Mouse (Mus musculus): ENCODE data around the gene Plbd2. TPM values are rescaled to one million over a fixed set of nuclear protein-coding genes. Genes with fewer than 3 reads are reported as not detected.
A peak's percentile ranks its signal among the peaks of the same experiment; 100 is the strongest.

Gene Plbd2
- polyA plus RNA-seq, 1 experiment from 2014 or later: 24.0 TPM

DNA sequence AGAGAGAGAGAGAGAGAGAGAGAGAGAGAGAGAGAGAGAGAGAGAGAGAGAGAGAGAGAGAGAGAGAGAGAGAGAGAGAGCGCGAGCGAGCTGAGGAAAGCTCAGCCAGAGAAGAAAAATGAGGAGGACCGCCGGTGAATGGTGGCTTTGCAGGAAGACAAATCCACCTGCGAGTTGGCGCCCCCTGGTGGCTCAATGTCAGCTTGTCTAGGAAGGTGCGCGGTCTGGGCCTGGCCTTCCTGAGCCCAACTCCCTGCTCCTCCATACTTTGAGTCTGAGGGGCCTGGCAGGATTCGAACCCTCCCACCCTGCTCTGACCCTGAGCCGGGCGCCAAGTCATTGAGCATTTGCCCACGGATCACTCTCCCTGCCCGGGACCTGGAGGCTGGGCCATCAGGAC lies 62.7 kb downstream of the Plbd2 start:
- no peak overlapping the region for H3K27ac ChIP-seq (replicated peaks)
- H3K9ac ChIP-seq (replicated peaks): no peak overlapping the region
- no peaks in the 10 kb centered on the region for H3K36me3 ChIP-seq
- no peaks in the 10 kb centered on the region for H3K9me3 ChIP-seq
- peak; percentile 62 for ATAC-seq (replicated peaks)
- no peak overlapping the region for H3K4me3 ChIP-seq
- H3K4me1 ChIP-seq: peaks cover 36% of the 10 kb centered on the region
- peaks cover 43% of the 10 kb centered on the region for H3K27me3 ChIP-seq
- H3K4me2 ChIP-seq (replicated peaks): peak overlapping the region; percentile 41
- WGBS: 9% methylated on average over 12 of the region's 14 CpGs

DNA sequence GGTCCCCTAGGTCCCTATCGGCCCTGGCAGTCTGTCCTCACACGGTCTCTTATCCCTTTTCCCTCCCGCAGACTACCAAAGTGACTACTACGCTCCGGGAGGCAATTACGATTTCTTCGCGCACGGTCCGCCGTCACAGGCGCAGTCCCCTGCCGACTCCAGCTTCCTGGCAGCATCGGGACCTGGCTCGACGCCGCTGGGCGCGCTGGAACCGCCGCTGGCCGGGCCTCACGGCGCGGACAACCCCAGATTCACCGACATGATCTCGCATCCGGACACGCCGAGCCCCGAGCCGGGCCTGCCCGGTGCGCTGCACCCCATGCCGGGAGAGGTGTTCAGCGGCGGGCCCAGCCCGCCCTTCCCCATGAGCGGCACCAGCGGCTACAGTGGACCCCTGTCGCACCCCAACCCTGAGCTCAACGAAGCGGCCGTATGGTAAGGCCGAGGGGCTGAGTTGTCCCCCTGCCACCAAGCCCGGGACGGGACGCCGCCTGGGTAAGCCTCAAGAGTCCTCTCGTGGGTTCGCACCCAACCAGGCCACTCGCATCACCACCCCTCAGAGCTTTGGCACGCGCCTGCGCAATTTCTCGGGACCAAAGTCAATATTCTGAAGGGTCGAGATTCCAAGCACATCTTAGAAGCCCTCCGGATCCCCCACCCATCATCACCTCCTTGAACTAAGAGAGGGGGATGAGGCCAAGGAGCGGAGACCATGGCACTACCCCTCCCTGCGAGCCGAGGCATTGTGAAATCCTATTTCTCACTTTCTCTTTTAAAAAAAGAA lies 63.3 kb downstream of the Plbd2 start:
- Histone ChIP-seq H3K4me2 (replicated peaks) (peak overlapping the region; percentile 41), H3K4me1 (peaks cover 43% of the 10 kb centered on the region), H3K27ac (replicated peaks) (no peak overlapping the region)

DNA sequence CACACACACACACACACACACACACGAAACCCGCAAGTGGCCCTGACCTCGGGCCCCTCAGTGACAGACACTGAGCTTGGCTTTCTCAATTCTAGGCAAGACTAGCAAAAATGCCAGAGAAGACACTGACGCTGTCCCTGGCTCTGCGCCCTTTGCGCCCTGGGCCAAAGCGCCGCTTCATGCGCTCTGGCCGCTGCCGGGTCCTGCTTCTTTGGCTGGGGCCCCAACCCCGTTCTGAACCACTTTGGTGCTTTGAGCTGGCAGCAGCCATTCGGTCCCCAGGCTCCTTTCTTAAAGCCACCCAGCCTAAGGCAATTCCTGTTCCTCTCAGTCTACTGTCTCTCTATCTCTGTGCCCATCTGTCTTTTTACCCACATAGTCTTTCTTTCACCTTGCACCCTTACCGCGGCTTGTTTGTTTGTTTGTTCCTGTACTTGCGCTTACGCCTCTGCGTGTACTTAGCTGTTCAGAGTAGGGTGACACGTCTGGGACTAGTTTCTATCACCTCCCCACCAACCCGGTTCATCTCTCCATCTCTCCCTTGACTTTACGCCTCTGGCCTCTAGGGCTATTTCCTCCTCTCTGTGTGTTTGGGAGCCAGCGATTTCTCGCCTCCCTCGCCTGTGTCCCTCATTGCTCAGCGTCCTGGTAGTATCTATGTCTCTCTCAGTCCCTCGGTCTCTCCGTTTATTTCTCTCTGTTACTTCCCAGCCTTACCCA lies 64.3 kb downstream of the Plbd2 start:
- Histone ChIP-seq H3K4me2 (replicated peaks) (peak overlapping the region; percentile 41), H3K9me3 (no peaks in the 10 kb centered on the region), H3K27ac (replicated peaks) (no peak overlapping the region), H3K9ac (replicated peaks) (0 out of 2 replicates have a peak overlapping the region, but pooled peaks have one; percentile 19), H3K4me3 (peak overlapping the region; percentile 8; the same call in 1 of the 2 replicates), H3K36me3 (no peaks in the 10 kb centered on the region), H3K27me3 (peaks cover 59% of the 10 kb centered on the region), H3K4me1 (peaks cover 43% of the 10 kb centered on the region)
- no peak for ATAC-seq (replicated peaks)
- WGBS: 23% methylated on average over 27 of the region's 27 CpGs

More for the DNA sequence above, 63.3 kb downstream of the Plbd2 start:
- Histone ChIP-seq H3K9me3 (no peaks in the 10 kb centered on the region), H3K36me3 (no peaks in the 10 kb centered on the region), H3K9ac (replicated peaks) (peak overlapping the region; percentile 19; the same call in 1 of the 2 replicates), H3K27me3 (peaks cover 50% of the 10 kb centered on the region), H3K4me3 (peak overlapping the region; percentile 26)
- WGBS: 13% methylated on average over 61 of the region's 61 CpGs
- no peak; the same call in 1 of the 2 replicates for ATAC-seq (replicated peaks)

DNA sequence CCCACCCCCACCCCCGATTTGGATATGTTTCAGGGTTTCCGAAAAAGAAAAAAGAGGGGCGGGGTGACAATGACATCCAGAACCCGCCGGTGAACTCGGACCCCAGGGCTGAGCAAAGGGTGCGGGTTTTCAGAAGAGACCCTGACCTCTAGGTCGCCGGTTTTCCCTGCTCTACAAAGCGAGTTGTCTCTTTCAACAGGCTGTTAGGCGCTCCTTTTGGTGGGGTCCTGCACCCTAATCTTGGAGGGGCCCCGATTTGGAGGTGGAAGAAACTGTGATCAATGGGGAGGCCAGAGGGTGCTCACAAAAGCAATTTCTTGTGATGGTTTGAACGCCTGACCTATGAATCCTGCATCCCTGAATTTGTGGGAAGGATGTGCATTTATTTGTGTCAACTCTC lies 65.0 kb downstream of the Plbd2 start:
- H3K4me2 ChIP-seq (replicated peaks): no peak overlapping the region
- WGBS: 5% methylated on average over 13 of the region's 13 CpGs
- H3K27ac ChIP-seq (replicated peaks): no peak overlapping the region
- no peaks in the 10 kb centered on the region for H3K36me3 ChIP-seq
- H3K9me3 ChIP-seq: no peaks in the 10 kb centered on the region
- H3K4me1 ChIP-seq: peaks cover 43% of the 10 kb centered on the region
- peaks cover 66% of the 10 kb centered on the region for H3K27me3 ChIP-seq
- no peak for ATAC-seq (replicated peaks)
- H3K4me3 ChIP-seq: 0 out of 2 replicates have a peak overlapping the region, but pooled peaks have one; percentile 22
- no peak overlapping the region for H3K9ac ChIP-seq (replicated peaks)

DNA sequence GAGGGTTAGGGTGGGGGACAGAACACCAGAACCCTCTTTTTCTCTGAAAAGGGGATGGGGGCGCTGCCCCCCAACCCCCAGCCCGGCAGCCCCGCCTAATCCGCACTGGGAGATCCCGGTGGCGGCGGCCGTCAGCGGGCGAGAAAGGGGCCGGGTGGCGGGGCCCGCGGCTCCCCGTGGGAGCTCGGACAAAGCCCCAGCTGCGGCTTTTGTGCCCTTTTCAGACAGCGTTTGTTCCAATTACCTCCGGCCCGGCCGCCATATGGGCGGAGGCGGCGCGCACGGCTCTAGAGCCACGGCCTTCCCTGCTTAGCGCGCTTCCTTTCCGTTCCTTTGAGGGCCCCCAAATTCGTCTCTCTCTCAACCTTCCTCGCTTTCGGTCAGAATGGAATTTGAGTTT lies 65.4 kb downstream of the Plbd2 start:
- Histone ChIP-seq H3K4me1 (peaks cover 43% of the 10 kb centered on the region), H3K36me3 (no peaks in the 10 kb centered on the region), H3K9ac (replicated peaks) (no peak overlapping the region), H3K4me3 (peak overlapping the region; percentile 22), H3K27ac (replicated peaks) (peak overlapping the region; percentile 38; the same call in 1 of the 2 replicates), H3K27me3 (peaks cover 70% of the 10 kb centered on the region), H3K4me2 (replicated peaks) (peak overlapping the region; percentile 23), H3K9me3 (no peaks in the 10 kb centered on the region)
- 1% methylated on average over 33 of the region's 33 CpGs for WGBS
- ATAC-seq (replicated peaks): no peak

DNA sequence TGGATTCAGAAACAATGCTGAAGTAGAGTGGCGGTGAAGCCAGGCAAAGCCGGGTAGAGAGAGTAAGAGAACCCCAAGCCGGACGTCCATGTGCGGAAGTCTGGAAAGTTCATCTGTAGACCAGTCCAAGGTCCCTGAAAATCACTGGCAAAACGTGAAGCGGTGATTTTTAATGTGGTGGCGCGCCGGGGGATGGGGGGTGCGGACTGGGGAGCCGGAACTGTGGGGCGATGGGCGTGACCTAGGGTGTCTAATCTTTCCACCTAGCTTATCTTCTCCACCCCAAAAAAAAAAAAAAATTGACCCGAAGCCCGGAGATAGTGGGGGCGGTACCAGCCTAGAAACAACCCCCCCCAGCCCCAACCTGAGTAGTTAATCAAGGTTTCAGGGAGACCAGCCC lies 65.9 kb downstream of the Plbd2 start:
- Histone ChIP-seq H3K4me2 (replicated peaks) (peak overlapping the region; percentile 23), H3K27me3 (peaks cover 73% of the 10 kb centered on the region), H3K9me3 (no peaks in the 10 kb centered on the region), H3K27ac (replicated peaks) (peak overlapping the region; percentile 38; the same call in 1 of the 2 replicates), H3K4me3 (peak overlapping the region; percentile 22), H3K9ac (replicated peaks) (no peak overlapping the region), H3K4me1 (peaks cover 43% of the 10 kb centered on the region), H3K36me3 (no peaks in the 10 kb centered on the region)
- WGBS: under 1% methylated on average over 17 of the region's 17 CpGs
- ATAC-seq (replicated peaks): no peak

DNA sequence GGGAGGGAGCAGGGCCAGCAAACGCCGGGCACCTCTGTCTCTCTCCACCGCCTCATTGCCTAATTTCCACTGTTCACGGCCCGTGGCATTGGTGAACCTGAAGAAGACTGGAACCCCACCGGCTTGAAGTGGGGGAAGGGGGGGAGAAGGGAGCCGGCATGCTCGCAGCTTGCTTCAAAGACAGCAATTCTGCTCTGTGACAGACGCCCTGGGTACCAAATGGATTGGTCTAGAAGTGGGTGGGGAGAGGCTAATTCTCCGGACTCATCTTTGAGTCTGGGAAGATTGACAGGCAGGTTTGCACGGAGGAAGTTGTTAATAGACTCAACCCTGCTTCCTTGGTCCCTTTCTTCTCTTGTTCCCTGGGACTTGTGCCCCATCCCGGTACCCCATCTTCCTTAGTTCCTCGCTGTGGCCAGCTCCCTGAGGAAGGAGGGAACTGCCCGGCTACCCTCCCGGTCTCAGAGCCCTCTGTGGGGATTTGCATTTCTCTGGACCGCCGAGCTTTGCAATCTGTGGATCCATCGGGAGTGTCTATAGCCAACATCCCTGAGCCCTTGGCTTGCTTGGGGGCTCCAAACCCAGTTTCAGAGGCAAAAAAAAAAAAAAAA lies 66.4 kb downstream of the Plbd2 start:
- Histone ChIP-seq H3K9me3 (no peaks in the 10 kb centered on the region), H3K27me3 (peaks cover 78% of the 10 kb centered on the region), H3K9ac (replicated peaks) (no peak overlapping the region), H3K36me3 (no peaks in the 10 kb centered on the region), H3K4me3 (no peak overlapping the region), H3K27ac (replicated peaks) (no peak overlapping the region; the same call in 1 of the 2 replicates), H3K4me2 (replicated peaks) (no peak overlapping the region), H3K4me1 (peaks cover 47% of the 10 kb centered on the region)
- 1% methylated on average over 18 of the region's 18 CpGs for WGBS
- no peak for ATAC-seq (replicated peaks)

DNA sequence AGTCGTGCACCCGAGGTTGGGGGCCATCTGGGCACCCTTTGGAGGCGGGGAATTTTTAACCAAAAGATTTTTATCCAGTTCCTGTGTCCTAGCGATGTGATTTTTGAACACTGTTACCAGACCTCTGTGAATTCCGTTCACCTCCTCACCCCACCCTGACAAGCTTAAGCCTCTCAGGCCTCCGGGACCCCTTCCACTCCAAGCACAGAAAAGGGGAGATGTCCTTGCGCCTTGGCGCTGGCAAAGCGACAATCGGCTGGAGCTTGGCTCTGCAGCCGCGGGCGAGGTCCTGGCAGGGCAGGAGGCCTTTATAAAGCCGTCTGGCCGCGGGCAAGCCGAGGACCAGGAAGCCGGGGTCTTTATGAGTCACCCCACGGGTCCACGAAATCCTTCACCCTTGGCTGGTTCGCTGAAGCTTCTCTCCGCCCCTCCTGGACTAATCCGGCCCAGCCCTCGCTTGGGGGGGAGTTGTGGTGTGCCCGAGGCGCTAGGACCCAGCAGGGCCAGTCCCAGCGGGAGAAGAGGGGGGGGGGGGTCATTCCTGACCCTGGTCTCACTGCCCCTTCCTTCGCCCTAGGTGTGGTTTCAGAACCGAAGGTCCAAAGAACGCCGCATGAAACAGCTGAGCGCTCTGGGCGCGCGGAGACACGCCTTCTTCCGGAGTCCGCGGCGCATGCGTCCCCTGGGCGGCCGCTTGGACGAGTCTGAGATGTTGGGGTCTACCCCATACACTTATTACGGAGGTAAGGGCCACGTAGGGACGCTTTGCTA lies 67.5 kb downstream of the Plbd2 start:
- H3K9ac ChIP-seq (replicated peaks): no peak overlapping the region
- H3K4me1 ChIP-seq: peaks cover 54% of the 10 kb centered on the region
- no peaks in the 10 kb centered on the region for H3K9me3 ChIP-seq
- ATAC-seq (replicated peaks): no peak
- H3K4me2 ChIP-seq (replicated peaks): peak overlapping the region; percentile 53
- WGBS: 1% methylated on average over 47 of the region's 47 CpGs
- no peak overlapping the region for H3K27ac ChIP-seq (replicated peaks)
- H3K4me3 ChIP-seq: peak overlapping the region; percentile 37
- H3K27me3 ChIP-seq: peaks cover 89% of the 10 kb centered on the region
- no peaks in the 10 kb centered on the region for H3K36me3 ChIP-seq

DNA sequence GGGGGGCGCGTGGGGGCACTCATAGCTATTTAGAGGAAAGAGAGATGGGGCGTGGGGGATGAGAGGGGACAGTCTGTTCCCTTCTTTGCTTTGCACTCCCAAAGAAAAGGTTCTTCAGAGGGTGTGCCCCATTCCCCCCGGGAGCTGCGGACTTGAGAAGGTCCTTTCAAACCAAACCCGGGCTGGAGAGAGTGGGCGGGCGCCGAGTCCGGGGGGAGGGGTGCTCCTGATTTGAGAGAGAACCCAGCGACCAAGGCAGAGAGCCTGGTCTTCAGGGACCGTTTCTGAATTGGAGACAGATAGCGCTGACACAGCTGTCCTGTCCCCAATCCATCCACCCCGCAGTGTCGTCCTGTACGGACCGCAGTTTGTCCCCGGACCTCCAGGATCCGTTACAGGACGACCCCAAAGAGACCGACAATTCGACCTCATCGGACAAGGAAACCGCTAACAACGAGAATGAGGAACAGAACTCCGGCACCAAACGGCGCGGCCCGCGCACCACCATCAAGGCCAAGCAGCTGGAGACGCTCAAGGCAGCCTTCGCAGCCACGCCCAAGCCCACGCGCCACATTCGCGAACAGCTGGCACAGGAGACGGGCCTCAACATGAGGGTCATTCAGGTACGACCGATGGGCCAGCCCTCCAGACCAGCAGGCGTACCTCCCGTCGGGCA lies 68.3 kb downstream of the Plbd2 start:
- Histone ChIP-seq H3K4me1 (peaks cover 51% of the 10 kb centered on the region), H3K27ac (replicated peaks) (no peak overlapping the region), H3K9me3 (no peaks in the 10 kb centered on the region), H3K36me3 (no peaks in the 10 kb centered on the region), H3K9ac (replicated peaks) (no peak overlapping the region), H3K4me2 (replicated peaks) (peak overlapping the region; percentile 53; the same call in 1 of the 2 replicates), H3K4me3 (peak overlapping the region; percentile 37), H3K27me3 (peaks cover 92% of the 10 kb centered on the region)
- ATAC-seq (replicated peaks): no peak
- WGBS: 1% methylated on average over 44 of the region's 44 CpGs

DNA sequence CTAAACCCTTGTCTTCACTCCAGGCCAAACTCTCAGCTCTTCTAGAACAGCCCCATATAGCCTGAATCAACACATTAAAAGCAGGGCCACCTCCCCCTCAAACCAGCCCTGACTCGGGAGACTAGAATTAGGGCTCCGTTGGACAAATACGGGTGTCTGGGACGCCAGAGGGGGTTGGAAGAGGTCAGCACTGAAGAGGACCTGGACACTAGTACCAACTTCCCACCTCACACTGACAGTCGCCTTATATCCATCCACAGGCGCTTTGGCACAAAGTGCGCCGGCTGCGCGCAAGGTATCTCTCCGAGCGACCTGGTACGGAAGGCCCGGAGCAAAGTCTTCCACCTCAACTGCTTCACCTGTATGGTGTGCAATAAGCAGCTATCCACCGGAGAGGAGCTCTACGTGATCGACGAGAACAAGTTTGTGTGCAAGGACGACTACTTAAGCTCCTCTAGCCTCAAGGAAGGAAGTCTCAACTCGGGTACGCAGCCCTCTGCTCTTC lies 69.1 kb downstream of the Plbd2 start:
- Histone ChIP-seq H3K27ac (replicated peaks) (no peak overlapping the region), H3K4me2 (replicated peaks) (no peak overlapping the region), H3K4me1 (peaks cover 42% of the 10 kb centered on the region), H3K36me3 (no peaks in the 10 kb centered on the region), H3K27me3 (peaks cover 92% of the 10 kb centered on the region), H3K9ac (replicated peaks) (no peak overlapping the region), H3K9me3 (no peaks in the 10 kb centered on the region), H3K4me3 (0 out of 2 replicates have a peak overlapping the region, but pooled peaks have one; percentile 15)
- no peak for ATAC-seq (replicated peaks)
- WGBS: 6% methylated on average over 21 of the region's 21 CpGs
